Mouse (Mus musculus): ENCODE data around the gene Ddx51. TPM values are rescaled to one million over a fixed set of nuclear protein-coding genes. Genes with fewer than 3 reads are reported as not detected.

Gene Ddx51
- polyA plus RNA-seq (2012; ENCODE audit: insufficient read depth, insufficient read length, low replicate concordance, missing spikeins), result not detected in 2 replicates

GRCm38 (mm10) chr5:110652719-110653648, at the start of gene Ddx51, which contains the start of gene Noc4l:
Gene Ddx51, plus strand, starts transcription at chr5:110653451.
Gene Noc4l, minus strand, starts transcription at chr5:110653417.
- TF ChIP-seq CTCF (IDR thresholded peaks at IDR 0.05; ENCODE audit: insufficient read depth, low read depth, low read length) (peak; percentile 4; the same call in 1 of the 2 replicates), POLR2A (IDR thresholded peaks at IDR 0.05; ENCODE audit: insufficient read depth, low read depth, low read length) (peak; percentile 73)
- under 1% methylated on average over 91 of the region's 91 CpGs for WGBS

GRCm38 (mm10) chr5:110604311-110604710, 48.9 kb upstream of the Ddx51 start:
- H3K27ac ChIP-seq (ENCODE audit: insufficient read depth, low read depth, low read length), result no peak overlapping the region
- peaks cover 3% of the 10 kb centered on the region; the same call in 1 of the 2 replicates for H3K4me1 ChIP-seq (ENCODE audit: control insufficient read depth, insufficient read depth, low read length)
- WGBS, result 86% methylated on average over 2 of the region's 2 CpGs
- H3K4me3 ChIP-seq (ENCODE audit: insufficient read depth, low read depth, low read length), result no peak overlapping the region
- TF ChIP-seq CTCF (IDR thresholded peaks at IDR 0.05; ENCODE audit: insufficient read depth, low read depth, low read length) (no peak), POLR2A (IDR thresholded peaks at IDR 0.05; ENCODE audit: insufficient read depth, low read depth, low read length) (no peak)

More at GRCm38 (mm10) chr5:110652719-110653648, at the start of gene Ddx51, which contains the start of gene Noc4l:
- Histone ChIP-seq H3K27ac (ENCODE audit: insufficient read depth, low read depth, low read length) (no peak within 1 kb of the TSS), H3K4me3 (ENCODE audit: insufficient read depth, low read depth, low read length) (peak within 1 kb of the TSS; percentile 89), H3K4me1 (ENCODE audit: control insufficient read depth, insufficient read depth, low read length) (peaks cover 11% of the 10 kb centered on the region; the same call in 1 of the 2 replicates)

- Histone ChIP-seq H3K4me3 (ENCODE audit: insufficient read depth, low read depth, low read length) (no peak overlapping the region), H3K4me1 (ENCODE audit: control insufficient read depth, insufficient read depth, low read length) (peaks cover 10% of the 10 kb centered on the region), H3K27ac (ENCODE audit: insufficient read depth, low read depth, low read length) (no peak overlapping the region)
- TF ChIP-seq POLR2A (IDR thresholded peaks at IDR 0.05; ENCODE audit: insufficient read depth, low read depth, low read length), result no peak
- no peak for TF ChIP-seq CTCF (IDR thresholded peaks at IDR 0.05; ENCODE audit: insufficient read depth, low read depth, low read length)
- whole genome bisulfite sequencing, result 67% methylated on average over 5 of the region's 5 CpGs
These were observed 47.6 kb upstream of the Ddx51 start for GRCm38 (mm10) chr5:110605531-110606221.

- Histone ChIP-seq H3K4me3 (ENCODE audit: insufficient read depth, low read depth, low read length) (no peak overlapping the region), H3K27ac (ENCODE audit: insufficient read depth, low read depth, low read length) (no peak overlapping the region), H3K4me1 (ENCODE audit: control insufficient read depth, insufficient read depth, low read length) (peaks cover 10% of the 10 kb centered on the region)
- WGBS, result 66% methylated on average over 3 of the region's 3 CpGs
- no peak for TF ChIP-seq CTCF (IDR thresholded peaks at IDR 0.05; ENCODE audit: insufficient read depth, low read depth, low read length)
- no peak for TF ChIP-seq POLR2A (IDR thresholded peaks at IDR 0.05; ENCODE audit: insufficient read depth, low read depth, low read length)
These were observed 45.5 kb upstream of the Ddx51 start for GRCm38 (mm10) chr5:110607767-110608166.

- Histone ChIP-seq H3K27ac (ENCODE audit: insufficient read depth, low read depth, low read length) (no peak overlapping the region), H3K4me1 (ENCODE audit: control insufficient read depth, insufficient read depth, low read length) (peaks cover 10% of the 10 kb centered on the region), H3K4me3 (ENCODE audit: insufficient read depth, low read depth, low read length) (no peak overlapping the region)
- no peak for TF ChIP-seq POLR2A (IDR thresholded peaks at IDR 0.05; ENCODE audit: insufficient read depth, low read depth, low read length)
- no peak for TF ChIP-seq CTCF (IDR thresholded peaks at IDR 0.05; ENCODE audit: insufficient read depth, low read depth, low read length)
- WGBS, result 62% methylated on average over 6 of the region's 6 CpGs
These were observed 44.9 kb upstream of the Ddx51 start for GRCm38 (mm10) chr5:110608336-110608735.

GRCm38 (mm10) chr5:110608941-110609340, 44.3 kb upstream of the Ddx51 start:
- TF ChIP-seq POLR2A (IDR thresholded peaks at IDR 0.05; ENCODE audit: insufficient read depth, low read depth, low read length) (no peak), CTCF (IDR thresholded peaks at IDR 0.05; ENCODE audit: insufficient read depth, low read depth, low read length) (no peak)
- H3K4me1 ChIP-seq (ENCODE audit: control insufficient read depth, insufficient read depth, low read length), result peaks cover 10% of the 10 kb centered on the region
- H3K27ac ChIP-seq (ENCODE audit: insufficient read depth, low read depth, low read length), result no peak overlapping the region
- 58% methylated on average over 8 of the region's 8 CpGs for WGBS
- no peak overlapping the region for H3K4me3 ChIP-seq (ENCODE audit: insufficient read depth, low read depth, low read length)

GRCm38 (mm10) chr5:110609425-110609824, 43.8 kb upstream of the Ddx51 start:
- no peak overlapping the region for H3K27ac ChIP-seq (ENCODE audit: insufficient read depth, low read depth, low read length)
- H3K4me3 ChIP-seq (ENCODE audit: insufficient read depth, low read depth, low read length), result no peak overlapping the region
- peaks cover 10% of the 10 kb centered on the region for H3K4me1 ChIP-seq (ENCODE audit: control insufficient read depth, insufficient read depth, low read length)
- no peak for TF ChIP-seq POLR2A (IDR thresholded peaks at IDR 0.05; ENCODE audit: insufficient read depth, low read depth, low read length)
- no peak for TF ChIP-seq CTCF (IDR thresholded peaks at IDR 0.05; ENCODE audit: insufficient read depth, low read depth, low read length)
- 81% methylated on average over 3 of the region's 3 CpGs for WGBS

GRCm38 (mm10) chr5:110609868-110610267, 43.4 kb upstream of the Ddx51 start:
- H3K4me3 ChIP-seq (ENCODE audit: insufficient read depth, low read depth, low read length), result no peak overlapping the region
- TF ChIP-seq CTCF (IDR thresholded peaks at IDR 0.05; ENCODE audit: insufficient read depth, low read depth, low read length), result no peak
- TF ChIP-seq POLR2A (IDR thresholded peaks at IDR 0.05; ENCODE audit: insufficient read depth, low read depth, low read length), result no peak
- 60% methylated on average over 5 of the region's 5 CpGs for WGBS
- H3K4me1 ChIP-seq (ENCODE audit: control insufficient read depth, insufficient read depth, low read length), result peaks cover 10% of the 10 kb centered on the region
- no peak overlapping the region for H3K27ac ChIP-seq (ENCODE audit: insufficient read depth, low read depth, low read length)

All from olfactory bulb, adult 2 months (tissue).